Mouse (Mus musculus) limb, embryonic 13.5 days (tissue): ENCODE measurements around the gene Olfr1359. TPM values are rescaled to one million over a fixed set of nuclear protein-coding genes. Genes with fewer than 3 reads are reported as not detected.
"Not testable (repeated sequence)": the region's sequence is repeated elsewhere in the genome, so short reads cannot be mapped to it uniquely, and the experiment has no call there.

Source experiments
- ATAC-seq: fragments of 200-750 bp; cut with Nextera tagmentation; 2 replicates; pipeline ENCODE4 v1.8.0; 2017; ENCODE audit warnings: low read depth, moderate number of reproducible peaks, moderate TSS enrichment; ENCODE audit not compliant: low FRiP score
- H3K27ac ChIP-seq: fragments of 300-500 bp; sonication (generic); 2 replicates; pipeline ENCODE4 v1.5.1; 2015; ENCODE audit warnings: inconsistent platforms, mild to moderate bottlenecking, moderate library complexity
- H3K27me3 ChIP-seq: fragments of 300-500 bp; sonication (generic); 2 replicates; pipeline ENCODE4 v1.6.1; 2015; ENCODE audit warnings: mild to moderate bottlenecking, inconsistent platforms
- H3K36me3 ChIP-seq: fragments of 300-500 bp; sonication (generic); 2 replicates; pipeline ENCODE4 v1.6.1; 2015; ENCODE audit warnings: inconsistent platforms, mild to moderate bottlenecking, moderate library complexity
- H3K4me1 ChIP-seq: fragments of 300-500 bp; sonication (generic); 2 replicates; pipeline ENCODE4 v1.6.1; 2015; ENCODE audit warnings: inconsistent platforms
- H3K4me2 ChIP-seq: fragments of 300-500 bp; sonication (generic); replicated peaks from 2 replicates; pipeline ENCODE4 v1.6.1; 2015; ENCODE audit warnings: inconsistent platforms, mild to moderate bottlenecking, moderate library complexity
- H3K4me3 ChIP-seq: fragments of 300-500 bp; sonication (generic); 2 replicates; pipeline ENCODE4 v1.5.1; 2015; ENCODE audit warnings: moderate library complexity, mild to moderate bottlenecking, inconsistent platforms
- H3K9ac ChIP-seq: fragments of 300-500 bp; sonication (generic); 2 replicates; pipeline ENCODE4 v1.6.1; 2015; ENCODE audit warnings: mild to moderate bottlenecking, inconsistent platforms
- H3K9me3 ChIP-seq: fragments of 300-500 bp; sonication (generic); 2 replicates; pipeline ENCODE4 v1.6.1; 2016; ENCODE audit warnings: inconsistent platforms
- WGBS: fragments of 180-500 bp; shearing (Covaris S2); methylation state at CpG from one replicate; pipeline ENCODE4 v1.1.7; 2015; 5-methylcytosine and 5-hydroxymethylcytosine counted together
- polyA plus RNA-seq: library from polyadenylated mRNA; unstranded; fragments of >200 nt; fragmentation: Nextera tagmentation; extraction: Ambion mirVana; gene quantifications from 2 replicates; pipeline ENCODE4 v1.2.1, GENCODE M21; 2015

Olfr1359 gene
- not detected in 2 replicates for polyA plus RNA-seq

- Histone ChIP-seq H3K4me1 (no peaks in the 10 kb centered on the region), H3K36me3 (no peaks in the 10 kb centered on the region), H3K4me2 (no peak within 1 kb of the TSS), H3K9ac (no peak within 1 kb of the TSS), H3K27ac (no peak within 1 kb of the TSS), H3K27me3 (no peaks in the 10 kb centered on the region), H3K4me3 (no peak within 1 kb of the TSS), H3K9me3 (no peaks in the 10 kb centered on the region)
- ATAC-seq, result no peak
These were observed at the start of gene Olfr1359 for GRCm38 (mm10) chr13:21697811-21698210. Gene Olfr1359 (plus strand): TSS chr13:21698111.

DNA sequence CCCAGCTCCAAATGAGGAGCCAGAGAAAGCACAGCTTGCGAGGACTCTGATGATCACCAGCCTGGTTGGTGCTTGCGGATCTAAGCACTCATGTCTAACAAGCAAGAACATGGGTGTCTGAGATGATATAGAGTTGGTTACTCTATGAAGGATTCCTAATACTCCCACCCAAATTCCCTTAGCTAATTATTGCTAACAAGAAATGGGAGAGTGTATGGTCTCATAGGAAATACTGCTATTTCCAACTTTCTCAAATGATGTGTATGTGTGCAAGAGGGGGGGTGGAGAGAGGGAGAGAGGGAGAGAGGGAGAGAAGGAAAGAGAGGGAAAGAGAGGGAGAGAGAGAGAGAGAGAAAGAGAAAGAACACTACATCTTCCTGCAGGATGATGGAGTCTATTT, 34.6 kb upstream of the Olfr1359 start, which contains the start of gene Olfr1361:
Olfr1361 (minus strand) TSS at position 101 of the 400 bp plus-strand sequence.
- ATAC-seq, result no peak
- Histone ChIP-seq H3K4me3 (no peak within 1 kb of the TSS), H3K27ac (no peak within 1 kb of the TSS), H3K9me3 (no peaks in the 10 kb centered on the region), H3K9ac (no peak within 1 kb of the TSS), H3K27me3 (no peaks in the 10 kb centered on the region), H3K4me2 (no peak within 1 kb of the TSS), H3K36me3 (no peaks in the 10 kb centered on the region), H3K4me1 (no peaks in the 10 kb centered on the region)
- 61% methylated on average over 2 of the region's 2 CpGs for WGBS

GRCm38 (mm10) chr13:21677305-21677704, 20.6 kb upstream of the Olfr1359 start, which contains the start of gene Olfr1360:
Gene Olfr1360 (minus strand): TSS chr13:21677405.
- Histone ChIP-seq H3K36me3 (no peaks in the 10 kb centered on the region), H3K9me3 (no peaks in the 10 kb centered on the region), H3K4me3 (no peak within 1 kb of the TSS), H3K9ac (no peak within 1 kb of the TSS), H3K4me2 (no peak within 1 kb of the TSS), H3K4me1 (no peaks in the 10 kb centered on the region), H3K27ac (no peak within 1 kb of the TSS), H3K27me3 (no peaks in the 10 kb centered on the region)
- ATAC-seq, result no peak
- WGBS, result 80% methylated on average over 2 of the region's 2 CpGs

DNA sequence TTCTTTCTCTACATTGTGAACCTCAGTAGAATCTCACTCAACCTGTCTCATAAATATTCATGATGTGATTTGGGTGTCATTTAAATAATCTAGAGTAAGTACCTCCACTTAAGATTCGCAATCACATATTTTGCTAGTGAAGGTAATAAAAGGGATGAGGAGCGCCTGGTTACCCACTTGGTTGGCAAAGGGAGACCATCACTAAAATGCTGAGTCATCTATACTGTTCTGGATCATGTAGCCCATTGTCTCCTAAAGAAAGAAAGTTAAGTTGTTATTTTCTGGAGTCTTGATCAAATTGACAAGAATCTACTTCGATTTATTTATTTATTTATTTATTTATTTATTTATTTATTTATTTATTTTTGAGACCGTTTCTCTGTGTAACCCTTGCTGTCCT, 8.8 kb downstream of the Olfr1359 start:
- H3K36me3 ChIP-seq, result no peaks in the 10 kb centered on the region
- WGBS, result 69% methylated on average over 4 of the region's 4 CpGs
- H3K4me2 ChIP-seq, result no peak overlapping the region
- H3K4me3 ChIP-seq, result no peak overlapping the region
- H3K9ac ChIP-seq, result no peak overlapping the region
- no peaks in the 10 kb centered on the region for H3K27me3 ChIP-seq
- ATAC-seq, result no peak
- 0 out of 2 replicates have a peak, but pooled peaks cover under 1% of the 10 kb centered on the region for H3K4me1 ChIP-seq
- no peaks in the 10 kb centered on the region for H3K9me3 ChIP-seq
- no peak overlapping the region for H3K27ac ChIP-seq

- Histone ChIP-seq H3K27me3 (no peaks in the 10 kb centered on the region), H3K9me3 (no peaks in the 10 kb centered on the region), H3K4me1 (peaks cover 6% of the 10 kb centered on the region), H3K27ac (peak overlapping the region; percentile 83), H3K36me3 (no peaks in the 10 kb centered on the region), H3K4me2 (peak overlapping the region; percentile 46), H3K4me3 (peak overlapping the region; percentile 60), H3K9ac (peak overlapping the region; percentile 73)
- ATAC-seq, result peak; percentile 83
- under 1% methylated on average over 32 of the region's 32 CpGs for WGBS
These were observed 12.3 kb downstream of the Olfr1359 start for GRCm38 (mm10) chr13:21710031-21710711.

GRCm38 (mm10) chr13:21710821-21711525, 13.1 kb downstream of the Olfr1359 start:
- WGBS, result 2% methylated on average over 22 of the region's 22 CpGs
- Histone ChIP-seq H3K27ac (peak overlapping the region; percentile 52; the same call in 1 of the 2 replicates), H3K36me3 (no peaks in the 10 kb centered on the region), H3K4me3 (peak overlapping the region; percentile 60), H3K4me2 (peak overlapping the region; percentile 69), H3K9me3 (no peaks in the 10 kb centered on the region), H3K9ac (peak overlapping the region; percentile 61), H3K4me1 (peaks cover 11% of the 10 kb centered on the region), H3K27me3 (no peaks in the 10 kb centered on the region)
- peak; percentile 80 for ATAC-seq

DNA sequence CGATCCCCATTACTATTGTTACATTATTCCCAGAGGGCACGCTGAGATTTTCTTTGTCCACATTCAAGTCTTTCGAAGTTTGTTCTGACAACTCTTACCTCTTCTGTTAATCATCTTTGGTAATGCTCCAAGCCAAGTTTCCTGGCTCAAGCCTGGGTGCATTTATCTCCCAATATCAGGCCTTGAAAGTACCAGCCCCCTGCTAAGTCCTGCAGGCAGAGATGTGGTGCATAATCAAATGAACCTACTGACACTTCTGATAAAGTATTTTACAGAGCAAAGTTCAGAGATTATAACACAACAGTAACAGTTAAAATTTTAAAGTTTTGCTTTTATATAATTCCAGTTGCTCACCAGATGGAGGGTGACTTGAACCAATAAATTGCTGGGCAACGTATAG, 13.8 kb downstream of the Olfr1359 start:
- WGBS, result 33% methylated on average over 4 of the region's 4 CpGs
- no peak for ATAC-seq
- peak overlapping the region; percentile 69 for H3K4me2 ChIP-seq
- peak overlapping the region; percentile 60 for H3K4me3 ChIP-seq
- no peaks in the 10 kb centered on the region for H3K9me3 ChIP-seq
- no peak overlapping the region for H3K27ac ChIP-seq
- H3K9ac ChIP-seq, result peak overlapping the region; percentile 61; the same call in 1 of the 2 replicates
- no peaks in the 10 kb centered on the region for H3K27me3 ChIP-seq
- H3K36me3 ChIP-seq, result no peaks in the 10 kb centered on the region
- H3K4me1 ChIP-seq, result peaks cover 11% of the 10 kb centered on the region

- WGBS, result under 1% methylated on average over 7 of the region's 7 CpGs
- Histone ChIP-seq H3K27ac (peak overlapping the region; percentile 90), H3K4me2 (peak overlapping the region; percentile 85), H3K4me1 (peaks cover 26% of the 10 kb centered on the region), H3K4me3 (peak overlapping the region; percentile 51), H3K9me3 (no peaks in the 10 kb centered on the region), H3K36me3 (no peaks in the 10 kb centered on the region), H3K27me3 (no peaks in the 10 kb centered on the region), H3K9ac (peak overlapping the region; percentile 72; the same call in 1 of the 2 replicates)
- ATAC-seq, result no peak
These were observed 16.8 kb downstream of the Olfr1359 start for GRCm38 (mm10) chr13:21714725-21715124.

- under 1% methylated on average over 22 of the region's 22 CpGs for WGBS
- H3K27me3 ChIP-seq, result no peaks in the 10 kb centered on the region
- H3K27ac ChIP-seq, result peak overlapping the region; percentile 90
- peak overlapping the region; percentile 72 for H3K9ac ChIP-seq
- H3K4me2 ChIP-seq, result peak overlapping the region; percentile 85
- peaks cover 29% of the 10 kb centered on the region for H3K4me1 ChIP-seq
- peak overlapping the region; percentile 51 for H3K4me3 ChIP-seq
- no peaks in the 10 kb centered on the region for H3K36me3 ChIP-seq
- no peaks in the 10 kb centered on the region for H3K9me3 ChIP-seq
- no peak for ATAC-seq
These were observed 17.4 kb downstream of the Olfr1359 start for GRCm38 (mm10) chr13:21715131-21715863.

DNA sequence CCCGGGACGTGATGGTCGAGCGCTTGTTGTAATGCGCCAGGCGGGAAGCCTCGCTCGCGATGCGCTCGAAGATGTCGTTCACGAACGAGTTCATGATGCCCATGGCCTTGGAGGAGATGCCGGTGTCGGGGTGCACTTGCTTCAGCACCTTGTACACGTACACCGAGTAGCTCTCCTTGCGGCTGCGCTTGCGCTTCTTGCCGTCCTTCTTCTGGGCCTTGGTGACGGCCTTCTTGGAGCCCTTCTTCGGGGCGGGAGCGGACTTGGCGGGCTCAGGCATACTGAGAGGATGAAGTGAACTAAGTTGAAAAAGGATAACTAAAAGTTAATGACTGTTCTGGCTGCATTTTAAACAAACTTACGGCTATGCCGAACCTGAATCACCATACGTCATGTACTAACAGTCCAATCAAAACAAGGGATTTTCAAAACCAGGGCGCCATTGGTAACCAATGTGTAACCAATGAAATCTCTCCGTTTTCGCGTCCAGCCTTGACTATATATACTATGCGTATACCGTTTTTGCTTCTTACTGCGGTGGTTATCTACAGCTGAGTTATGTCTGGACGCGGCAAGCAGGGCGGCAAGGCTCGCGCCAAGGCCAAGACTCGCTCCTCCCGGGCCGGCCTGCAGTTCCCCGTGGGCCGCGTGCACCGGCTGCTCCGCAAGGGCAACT, 18.1 kb downstream of the Olfr1359 start, which contains the start of the genes Hist1h2bl and Hist1h2ai:
Hist1h2bl (minus strand) TSS at position 280 of the 676 bp plus-strand sequence.
Hist1h2ai (plus strand) TSS at position 559 of the 676 bp plus-strand sequence.
- H3K4me2 ChIP-seq, result peak within 1 kb of the TSS; percentile 85
- peak within 1 kb of the TSS; percentile 95 for H3K27ac ChIP-seq
- not testable (repeated sequence) for H3K9me3 ChIP-seq, H3K36me3 ChIP-seq, H3K27me3 ChIP-seq
- peak; percentile 94 for ATAC-seq
- peaks cover 35% of the 10 kb centered on the region for H3K4me1 ChIP-seq
- H3K4me3 ChIP-seq, result peak within 1 kb of the TSS; percentile 51
- H3K9ac ChIP-seq, result peak within 1 kb of the TSS; percentile 81
- under 1% methylated on average over 36 of the region's 50 CpGs for WGBS
